Mouse (Mus musculus) midbrain, embryonic 14.5 days (tissue): Measurements from ENCODE around the gene Chit1. TPM values are rescaled to one million over a fixed set of nuclear protein-coding genes. Genes with fewer than 3 reads are reported as not detected.

Experiments
- ATAC-seq: fragments of 200-750 bp; cut with Nextera tagmentation; 2 replicates; pipeline ENCODE4 v1.8.0; 2017; ENCODE audit warnings: moderate number of reproducible peaks, moderate library complexity; ENCODE audit not compliant: low FRiP score, low TSS enrichment
- DNase-seq: peaks from one replicate; pipeline ENCODE4 v3.0.0-alpha.2; 2015
- H3K27ac ChIP-seq: fragments of 300-500 bp; sonication (generic); replicated peaks from 2 replicates; pipeline ENCODE4 v1.5.1; 2014; ENCODE audit warnings: mild to moderate bottlenecking, low read depth, low read length, moderate library complexity
- H3K27me3 ChIP-seq: fragments of 300-500 bp; sonication (generic); 2 replicates; pipeline ENCODE4 v1.6.1; 2014; ENCODE audit warnings: low read length, control low read depth, mixed read lengths; ENCODE audit not compliant: control insufficient read depth, insufficient read depth
- H3K36me3 ChIP-seq: fragments of 300-500 bp; sonication (generic); 2 replicates; pipeline ENCODE4 v1.6.1; 2014; ENCODE audit warnings: low read length, control low read depth; ENCODE audit not compliant: control insufficient read depth, insufficient read depth
- H3K4me1 ChIP-seq: fragments of 300-500 bp; sonication (generic); 2 replicates; pipeline ENCODE4 v1.6.1; 2014; ENCODE audit warnings: mild to moderate bottlenecking, antibody characterized with exemption, low read length, control low read depth; ENCODE audit not compliant: control insufficient read depth, insufficient read depth
- H3K4me2 ChIP-seq: fragments of 300-500 bp; sonication (generic); 2 replicates; pipeline ENCODE4 v1.6.1; 2014; ENCODE audit warnings: mild to moderate bottlenecking, low read length, moderate library complexity
- H3K4me3 ChIP-seq: fragments of 300-500 bp; sonication (generic); replicated peaks from 2 replicates; pipeline ENCODE4 v1.5.1; 2014; ENCODE audit warnings: low read depth, low read length
- H3K9ac ChIP-seq: fragments of 300-500 bp; sonication (generic); replicated peaks from 2 replicates; pipeline ENCODE4 v1.6.1; 2014; ENCODE audit warnings: mild to moderate bottlenecking, low read length, moderate library complexity
- H3K9me3 ChIP-seq: fragments of 300-500 bp; sonication (generic); 2 replicates; pipeline ENCODE4 v1.6.1; 2016; ENCODE audit warnings: low read length, control low read depth, mixed read lengths; ENCODE audit not compliant: control insufficient read depth
- WGBS: fragments of 180-500 bp; shearing (Covaris S2); extraction: QIAGEN DNeasy Blood & Tissue Kit; methylation state at CpG from one replicate; pipeline ENCODE4 v1.1.7; 2014; 5-methylcytosine and 5-hydroxymethylcytosine counted together
- polyA plus RNA-seq: library from polyadenylated mRNA; unstranded; fragments of >200 nt; fragmentation: Nextera tagmentation; extraction: Ambion mirVana; gene quantifications from 2 replicates; pipeline ENCODE4 v1.2.1, GENCODE M21; 2014

The Chit1 gene
- polyA plus RNA-seq, 1 experiment from 2014 or later, result not detected

GRCm38 (mm10) chr1:134067143-134067619 is 43.9 kb upstream of the Chit1 start:
- Histone ChIP-seq H3K9ac (no peak overlapping the region), H3K4me3 (no peak overlapping the region), H3K36me3 (no peaks in the 10 kb centered on the region), H3K9me3 (no peaks in the 10 kb centered on the region), H3K4me2 (peak overlapping the region; percentile 21; the same call in 1 of the 2 replicates), H3K27me3 (no peaks in the 10 kb centered on the region), H3K4me1 (peaks cover 51% of the 10 kb centered on the region), H3K27ac (peak overlapping the region; percentile 66; the same call in 1 of the 2 replicates)
- ATAC-seq (no peak), DNase-seq (peak; percentile 65)
- 3% methylated on average over 8 of the region's 8 CpGs for WGBS

DNA sequence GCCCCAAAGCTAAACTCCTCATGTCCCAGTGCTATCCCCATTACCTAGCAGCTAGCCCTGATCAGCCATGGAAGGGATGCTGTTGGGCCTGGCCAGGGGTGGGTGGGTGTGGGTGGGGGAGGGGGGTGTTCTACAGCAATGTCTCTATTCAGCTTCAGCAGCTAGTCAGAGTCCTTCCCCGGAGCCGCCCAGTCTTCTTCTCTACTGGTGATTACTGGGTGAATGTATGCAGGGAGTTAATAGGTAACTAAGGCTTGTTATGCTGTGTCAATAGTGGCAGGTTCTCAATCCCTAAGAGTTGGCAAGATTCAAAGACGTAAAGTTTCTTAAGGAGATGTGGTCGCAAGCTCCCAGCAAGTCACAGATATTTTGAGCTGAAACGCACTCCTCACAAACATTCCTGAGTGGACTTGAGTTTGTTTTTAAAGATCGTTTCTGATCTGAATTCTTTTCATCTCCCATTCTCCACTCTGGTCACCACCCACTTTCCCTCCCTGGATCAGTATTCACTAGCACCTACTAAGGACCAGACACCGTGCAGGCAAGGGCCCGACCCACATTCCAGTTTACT is 40.9 kb upstream of the Chit1 start:
- H3K27ac ChIP-seq, result no peak overlapping the region; the same call in none of the 2 replicates
- H3K4me2 ChIP-seq, result no peak overlapping the region
- no peak overlapping the region for H3K9ac ChIP-seq
- no peaks in the 10 kb centered on the region for H3K36me3 ChIP-seq
- H3K4me1 ChIP-seq, result peaks cover 39% of the 10 kb centered on the region
- ATAC-seq, result no peak
- no peaks in the 10 kb centered on the region for H3K9me3 ChIP-seq
- H3K4me3 ChIP-seq, result no peak overlapping the region
- 64% methylated on average over 8 of the region's 8 CpGs for WGBS
- H3K27me3 ChIP-seq, result no peaks in the 10 kb centered on the region
- no peak for DNase-seq

DNA sequence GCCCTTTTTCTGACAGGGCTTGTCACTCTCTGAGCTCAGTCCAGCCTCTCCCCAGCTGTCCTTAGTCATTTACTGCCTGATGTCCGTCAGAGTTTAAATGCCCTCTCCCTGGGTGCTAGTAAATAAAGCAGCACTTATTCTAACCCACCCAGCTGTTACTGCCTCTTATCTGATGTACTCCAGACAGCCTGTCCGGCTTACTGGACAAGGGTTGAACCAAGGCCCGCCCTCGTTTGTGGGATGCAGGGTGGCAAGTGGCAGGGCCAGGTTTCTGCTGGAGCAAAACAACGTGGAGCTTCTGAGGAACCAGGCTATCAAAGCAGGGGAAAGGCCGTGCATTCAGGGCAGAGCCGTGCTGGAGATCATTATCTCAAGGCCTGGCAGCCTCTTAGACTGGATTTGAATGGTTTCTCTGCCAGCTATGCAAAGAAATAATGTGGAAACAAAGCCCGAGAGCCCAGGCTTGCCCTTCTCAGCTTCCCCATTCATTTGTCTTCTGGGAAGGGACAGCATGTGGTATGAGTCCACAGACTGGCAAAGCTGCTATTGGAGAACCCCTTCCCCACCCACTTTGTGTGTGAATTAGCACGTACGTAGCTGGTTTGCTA is 39.5 kb upstream of the Chit1 start:
- 21% methylated on average over 10 of the region's 10 CpGs for WGBS
- DNase-seq, result no peak
- Histone ChIP-seq H3K4me3 (no peak overlapping the region), H3K4me2 (no peak overlapping the region), H3K4me1 (peaks cover 38% of the 10 kb centered on the region), H3K9me3 (no peaks in the 10 kb centered on the region), H3K36me3 (no peaks in the 10 kb centered on the region; the same call in 1 of the 2 replicates), H3K27me3 (no peaks in the 10 kb centered on the region), H3K27ac (peak overlapping the region; percentile 65), H3K9ac (no peak overlapping the region)
- 0 out of 2 replicates have a peak, but pooled peaks have one; percentile 6 for ATAC-seq

DNA sequence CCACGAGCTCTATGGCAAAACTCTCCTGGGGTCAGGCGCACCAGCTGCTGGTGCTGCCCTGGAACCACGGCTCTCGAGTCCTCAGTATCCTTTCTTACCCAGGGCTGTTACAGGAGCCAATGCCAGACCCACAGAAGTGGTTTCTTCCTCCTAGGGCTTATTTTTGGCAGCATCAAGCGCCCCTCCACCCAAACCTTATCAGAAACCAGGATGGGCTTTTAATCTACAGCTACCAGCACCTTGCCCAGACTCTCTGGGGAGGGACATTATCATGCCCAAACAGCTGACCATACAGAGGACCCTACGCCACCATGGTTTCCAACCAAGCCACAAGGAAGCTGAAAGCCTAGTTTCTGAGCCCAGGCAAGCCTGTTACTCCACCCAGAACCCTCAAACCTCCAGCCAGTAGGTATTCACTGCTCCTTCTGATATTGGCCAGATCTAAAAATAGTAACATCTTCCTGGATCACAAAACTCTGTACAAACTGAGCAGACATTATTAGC is 37.9 kb upstream of the Chit1 start:
- no peak overlapping the region for H3K4me2 ChIP-seq
- H3K36me3 ChIP-seq, result no peaks in the 10 kb centered on the region; the same call in 1 of the 2 replicates
- peak overlapping the region; percentile 26; the same call in 1 of the 2 replicates for H3K27ac ChIP-seq
- H3K9ac ChIP-seq, result no peak overlapping the region
- peaks cover 44% of the 10 kb centered on the region for H3K4me1 ChIP-seq
- H3K4me3 ChIP-seq, result no peak overlapping the region
- ATAC-seq (no peak), DNase-seq (no peak)
- 64% methylated on average over 6 of the region's 6 CpGs for WGBS
- no peaks in the 10 kb centered on the region for H3K9me3 ChIP-seq
- H3K27me3 ChIP-seq, result no peaks in the 10 kb centered on the region

- Histone ChIP-seq H3K4me2 (no peak overlapping the region), H3K9ac (no peak overlapping the region), H3K27me3 (no peaks in the 10 kb centered on the region), H3K4me3 (no peak overlapping the region), H3K4me1 (peaks cover 49% of the 10 kb centered on the region), H3K9me3 (no peaks in the 10 kb centered on the region), H3K36me3 (no peaks in the 10 kb centered on the region; the same call in 1 of the 2 replicates), H3K27ac (no peak overlapping the region)
- DNase-seq (no peak), ATAC-seq (no peak)
- 98% methylated on average over 1 of the region's 1 CpGs for WGBS
Measured at GRCm38 (mm10) chr1:134073658-134074057, 37.4 kb upstream of the Chit1 start.

DNA sequence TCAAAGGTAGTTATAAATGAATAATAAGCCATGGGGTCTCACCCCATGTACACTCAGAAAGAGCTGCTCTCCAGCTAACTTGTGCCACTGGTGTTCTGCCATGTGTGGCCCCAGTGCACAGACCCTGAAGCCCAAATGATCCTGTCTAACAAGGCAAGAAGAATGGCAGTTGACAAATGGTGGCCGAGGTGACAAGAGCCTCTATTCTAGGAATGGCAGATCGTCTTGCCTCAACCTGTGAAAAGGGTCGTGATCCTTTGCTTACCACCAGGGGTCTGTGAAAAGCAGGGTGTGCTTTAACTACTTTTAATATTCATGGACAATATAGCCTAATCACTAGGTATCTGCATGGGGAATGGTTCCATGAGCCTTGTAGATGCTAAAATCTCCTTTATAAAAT is 36.9 kb upstream of the Chit1 start:
- Histone ChIP-seq H3K4me3 (no peak overlapping the region), H3K9ac (no peak overlapping the region), H3K4me2 (peak overlapping the region; percentile 69; the same call in 1 of the 2 replicates), H3K9me3 (no peaks in the 10 kb centered on the region), H3K4me1 (peaks cover 49% of the 10 kb centered on the region), H3K36me3 (no peaks in the 10 kb centered on the region; the same call in 1 of the 2 replicates), H3K27me3 (no peaks in the 10 kb centered on the region), H3K27ac (no peak overlapping the region)
- no peak for ATAC-seq
- 30% methylated on average over 3 of the region's 3 CpGs for WGBS
- DNase-seq, result no peak

GRCm38 (mm10) chr1:134074606-134075005 is 36.4 kb upstream of the Chit1 start:
- H3K36me3 ChIP-seq, result no peaks in the 10 kb centered on the region; the same call in 1 of the 2 replicates
- H3K4me1 ChIP-seq, result peaks cover 49% of the 10 kb centered on the region
- H3K27ac ChIP-seq, result 0 out of 2 replicates have a peak overlapping the region, but pooled peaks have one; percentile 13
- DNase-seq (no peak), ATAC-seq (no peak)
- no peak overlapping the region for H3K4me3 ChIP-seq
- no peaks in the 10 kb centered on the region for H3K27me3 ChIP-seq
- H3K9me3 ChIP-seq, result no peaks in the 10 kb centered on the region
- whole genome bisulfite sequencing, result 80% methylated on average over 10 of the region's 10 CpGs
- no peak overlapping the region for H3K9ac ChIP-seq
- peak overlapping the region; percentile 69; the same call in 1 of the 2 replicates for H3K4me2 ChIP-seq

- Histone ChIP-seq H3K36me3 (no peaks in the 10 kb centered on the region; the same call in 1 of the 2 replicates), H3K9me3 (no peaks in the 10 kb centered on the region), H3K4me3 (peak overlapping the region; percentile 69), H3K27me3 (no peaks in the 10 kb centered on the region), H3K4me1 (peaks cover 47% of the 10 kb centered on the region), H3K9ac (peak overlapping the region; percentile 77; the same call in 1 of the 2 replicates), H3K4me2 (peak overlapping the region; percentile 69), H3K27ac (peak overlapping the region; percentile 53; the same call in 1 of the 2 replicates)
- ATAC-seq, result no peak
- WGBS, result 83% methylated on average over 8 of the region's 8 CpGs
- DNase-seq, result no peak
Measured at GRCm38 (mm10) chr1:134075532-134075931, 35.5 kb upstream of the Chit1 start.
